Mouse (Mus musculus): ENCODE results near the gene Lsm14a.

DNA sequence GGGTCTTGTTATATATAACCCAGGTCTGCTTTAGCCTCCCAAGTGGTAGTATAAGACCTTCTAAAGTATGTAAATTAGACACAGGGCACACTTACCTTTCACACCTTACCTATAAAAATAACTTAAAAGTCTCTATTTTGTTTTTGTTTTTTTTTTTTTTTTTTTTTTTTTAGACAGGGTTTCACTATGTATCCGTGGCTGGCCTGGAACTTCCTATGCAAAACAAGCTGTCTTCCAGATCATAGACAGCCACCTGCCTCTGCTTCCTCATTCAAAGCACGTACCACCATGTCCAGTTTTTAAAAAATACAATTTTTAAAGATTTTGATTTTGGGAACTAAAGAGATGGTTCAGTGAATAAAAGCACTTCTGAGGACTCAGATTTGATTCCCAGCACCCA, 55.8 kb downstream of the Lsm14a start:
- TF ChIP-seq POLR2A (IDR thresholded peaks at IDR 0.05; ENCODE audit: extremely low read depth, insufficient read depth, low read length) (no peak), CTCF (IDR thresholded peaks at IDR 0.05; ENCODE audit: extremely low read depth, insufficient read depth, low read length) (no peak)
